Mouse (Mus musculus): Measurements from ENCODE around the gene Nlrp5.
"Not testable (repeated sequence)": the region's sequence is repeated elsewhere in the genome, so short reads cannot be mapped to it uniquely, and the experiment has no call there.

GRCm38 (mm10) chr7:23472886-23473285, 87.2 kb downstream of the Nlrp5 start:
- not testable (repeated sequence) for TF ChIP-seq CTCF (IDR thresholded peaks at IDR 0.05; ENCODE audit: control insufficient read depth, insufficient read depth, insufficient replicate concordance, low read depth, low read length); POLR2A (IDR thresholded peaks at IDR 0.05; ENCODE audit: control insufficient read depth, low read depth, low read length)
